Mouse (Mus musculus) bone marrow, adult 2 months (tissue): ENCODE measurements around the gene Setd1b.

Experiments
- CTCF ChIP-seq: fragments of 200-500 bp; IDR thresholded peaks from 2 replicates; pipeline ENCODE4 v1.5.1; 2011; ENCODE audit warnings: low read length, control low read depth; ENCODE audit not compliant: control insufficient read depth, insufficient read depth
- POLR2A ChIP-seq: fragments of 200-500 bp; IDR thresholded peaks from 2 replicates; pipeline ENCODE4 v1.6.1; 2011; ENCODE audit warnings: low read depth, mild to moderate bottlenecking, control low read depth, low read length, borderline replicate concordance; ENCODE audit not compliant: control insufficient read depth

DNA sequence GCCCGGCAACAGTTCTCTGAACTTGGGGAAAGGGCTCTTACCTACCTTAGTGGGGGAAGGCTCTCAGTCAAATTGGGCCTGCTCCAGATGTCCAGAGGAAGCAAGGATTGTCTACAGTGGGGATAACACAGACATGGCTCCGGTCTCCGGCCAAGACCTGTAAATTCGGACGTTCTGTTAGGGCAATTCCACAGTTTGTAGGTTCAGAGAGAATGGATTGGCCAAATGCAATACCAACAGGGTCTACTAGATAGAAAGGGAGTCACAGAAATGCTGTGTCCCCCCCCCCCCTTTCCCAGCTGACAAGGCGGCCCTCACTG, 4.1 kb upstream of the Setd1b start:
- TF ChIP-seq POLR2A, result no peak
- no peak for TF ChIP-seq CTCF
